Mouse (Mus musculus) embryonic facial prominence, embryonic 15.5 days (tissue): ENCODE measurements at regions not wholly inside any gene's neighbourhood (a gene's known extent, or its start where the extent isn't known, plus 50 kb on each side); places are given as distances from the start of the nearest gene placed in this dataset.

Source experiments
- ATAC-seq: fragments of 200-750 bp; cut with Nextera tagmentation; 2 replicates; pipeline ENCODE4 v1.8.0; 2017; ENCODE audit warnings: low read depth, moderate TSS enrichment; ENCODE audit not compliant: insufficient number of reproducible peaks, low FRiP score, low TSS enrichment
- H3K27ac ChIP-seq: fragments of 300-500 bp; sonication (generic); replicated peaks from 2 replicates; pipeline ENCODE4 v1.5.1; 2015; ENCODE audit warnings: mild to moderate bottlenecking, inconsistent platforms
- H3K27me3 ChIP-seq: fragments of 300-500 bp; sonication (generic); 2 replicates; pipeline ENCODE4 v1.6.1; 2015; ENCODE audit warnings: inconsistent platforms
- H3K36me3 ChIP-seq: fragments of 300-500 bp; sonication (generic); 2 replicates; pipeline ENCODE4 v1.6.1; 2015; ENCODE audit warnings: mild to moderate bottlenecking, inconsistent platforms
- H3K4me1 ChIP-seq: fragments of 300-500 bp; sonication (generic); 2 replicates; pipeline ENCODE4 v1.6.1; 2015; ENCODE audit warnings: inconsistent platforms
- H3K4me2 ChIP-seq: fragments of 300-500 bp; sonication (generic); replicated peaks from 2 replicates; pipeline ENCODE4 v1.6.1; 2015; ENCODE audit warnings: mild to moderate bottlenecking, inconsistent platforms
- H3K4me3 ChIP-seq: fragments of 300-500 bp; sonication (generic); replicated peaks from 2 replicates; pipeline ENCODE4 v1.5.1; 2015; ENCODE audit warnings: mild to moderate bottlenecking, inconsistent platforms
- H3K9ac ChIP-seq: fragments of 300-500 bp; sonication (generic); 2 replicates; pipeline ENCODE4 v1.6.1; 2015; ENCODE audit warnings: inconsistent platforms
- H3K9me3 ChIP-seq: fragments of 300-500 bp; sonication (generic); replicated peaks from 2 replicates; pipeline ENCODE4 v1.6.1; 2016; ENCODE audit warnings: inconsistent platforms
- WGBS: fragments of 180-500 bp; shearing (Covaris S2); methylation state at CpG from one replicate; pipeline ENCODE4 v1.1.7; 2015; 5-methylcytosine and 5-hydroxymethylcytosine counted together

GRCm38 (mm10) chr11:7944373-7944772 is 720.0 kb downstream of the Tns3 start:
- no peaks in the 10 kb centered on the region for H3K9me3 ChIP-seq
- 85% methylated on average over 4 of the region's 4 CpGs for WGBS
- no peaks in the 10 kb centered on the region for H3K4me1 ChIP-seq
- no peak overlapping the region for H3K9ac ChIP-seq
- no peak for ATAC-seq
- H3K4me2 ChIP-seq: no peak overlapping the region
- H3K27ac ChIP-seq: no peak overlapping the region
- H3K27me3 ChIP-seq: no peaks in the 10 kb centered on the region
- no peak overlapping the region for H3K4me3 ChIP-seq
- H3K36me3 ChIP-seq: no peaks in the 10 kb centered on the region

- Histone ChIP-seq H3K36me3 (no peaks in the 10 kb centered on the region), H3K4me2 (no peak overlapping the region), H3K27ac (no peak overlapping the region), H3K27me3 (no peaks in the 10 kb centered on the region), H3K4me1 (no peaks in the 10 kb centered on the region), H3K9me3 (no peaks in the 10 kb centered on the region), H3K9ac (no peak overlapping the region), H3K4me3 (no peak overlapping the region)
- WGBS: 73% methylated on average over 3 of the region's 3 CpGs
- no peak for ATAC-seq
Observed at GRCm38 (mm10) chr11:7933611-7934010, 719.9 kb upstream of the Igfbp3 start.

- Histone ChIP-seq H3K9ac (no peak overlapping the region), H3K4me2 (no peak overlapping the region), H3K9me3 (0 out of 2 replicates have a peak, but pooled peaks cover under 1% of the 10 kb centered on the region), H3K4me1 (no peaks in the 10 kb centered on the region), H3K27me3 (no peaks in the 10 kb centered on the region), H3K27ac (no peak overlapping the region), H3K4me3 (no peak overlapping the region), H3K36me3 (no peaks in the 10 kb centered on the region)
- 92% methylated on average over 5 of the region's 5 CpGs for WGBS
- no peak for ATAC-seq
Observed at GRCm38 (mm10) chr11:7932638-7933037, 718.9 kb upstream of the Igfbp3 start.

GRCm38 (mm10) chr11:7931064-7931797 is 717.5 kb upstream of the Igfbp3 start:
- 84% methylated on average over 3 of the region's 3 CpGs for WGBS
- Histone ChIP-seq H3K4me3 (no peak overlapping the region), H3K4me2 (no peak overlapping the region), H3K4me1 (no peaks in the 10 kb centered on the region), H3K9ac (no peak overlapping the region), H3K27ac (no peak overlapping the region), H3K27me3 (no peaks in the 10 kb centered on the region), H3K9me3 (0 out of 2 replicates have a peak, but pooled peaks cover 3% of the 10 kb centered on the region), H3K36me3 (no peaks in the 10 kb centered on the region)
- ATAC-seq: no peak

- no peak overlapping the region for H3K4me2 ChIP-seq
- 0 out of 2 replicates have a peak, but pooled peaks cover 3% of the 10 kb centered on the region for H3K9me3 ChIP-seq
- H3K27ac ChIP-seq: no peak overlapping the region
- no peak overlapping the region for H3K4me3 ChIP-seq
- no peak for ATAC-seq
- H3K4me1 ChIP-seq: no peaks in the 10 kb centered on the region
- H3K27me3 ChIP-seq: no peaks in the 10 kb centered on the region
- no peak overlapping the region for H3K9ac ChIP-seq
- no peaks in the 10 kb centered on the region for H3K36me3 ChIP-seq
Observed at GRCm38 (mm10) chr11:7927676-7928075, 714.0 kb upstream of the Igfbp3 start.

- Histone ChIP-seq H3K36me3 (no peaks in the 10 kb centered on the region), H3K9ac (no peak overlapping the region), H3K4me1 (no peaks in the 10 kb centered on the region), H3K27ac (no peak overlapping the region), H3K4me3 (no peak overlapping the region), H3K4me2 (no peak overlapping the region), H3K27me3 (no peaks in the 10 kb centered on the region), H3K9me3 (no peaks in the 10 kb centered on the region)
- no peak for ATAC-seq
- WGBS: 58% methylated on average over 3 of the region's 3 CpGs
Observed at GRCm38 (mm10) chr11:7912036-7912435, 698.3 kb upstream of the Igfbp3 start.

- ATAC-seq: no peak
- Histone ChIP-seq H3K27ac (no peak overlapping the region), H3K4me1 (no peaks in the 10 kb centered on the region), H3K9me3 (no peaks in the 10 kb centered on the region), H3K9ac (no peak overlapping the region), H3K4me3 (no peak overlapping the region), H3K27me3 (no peaks in the 10 kb centered on the region), H3K36me3 (no peaks in the 10 kb centered on the region), H3K4me2 (no peak overlapping the region)
Observed at GRCm38 (mm10) chr11:7900266-7900665, 686.5 kb upstream of the Igfbp3 start.

- no peaks in the 10 kb centered on the region for H3K27me3 ChIP-seq
- H3K9me3 ChIP-seq: no peaks in the 10 kb centered on the region
- no peak overlapping the region for H3K27ac ChIP-seq
- H3K9ac ChIP-seq: no peak overlapping the region
- 49% methylated on average over 5 of the region's 5 CpGs for WGBS
- H3K4me2 ChIP-seq: no peak overlapping the region
- no peak for ATAC-seq
- H3K4me1 ChIP-seq: no peaks in the 10 kb centered on the region
- H3K4me3 ChIP-seq: no peak overlapping the region
- H3K36me3 ChIP-seq: no peaks in the 10 kb centered on the region
Observed at GRCm38 (mm10) chr11:7898204-7898603, 684.5 kb upstream of the Igfbp3 start.

- Histone ChIP-seq H3K4me2 (no peak overlapping the region), H3K9ac (no peak overlapping the region), H3K9me3 (no peaks in the 10 kb centered on the region), H3K4me3 (no peak overlapping the region), H3K36me3 (no peaks in the 10 kb centered on the region), H3K27me3 (no peaks in the 10 kb centered on the region), H3K4me1 (no peaks in the 10 kb centered on the region), H3K27ac (no peak overlapping the region)
- no peak for ATAC-seq
- WGBS: 60% methylated on average over 2 of the region's 2 CpGs
Observed at GRCm38 (mm10) chr11:7880506-7880905, 666.8 kb upstream of the Igfbp3 start.

GRCm38 (mm10) chr11:7864116-7864515 is 650.4 kb upstream of the Igfbp3 start:
- no peaks in the 10 kb centered on the region for H3K27me3 ChIP-seq
- WGBS: 56% methylated on average over 3 of the region's 3 CpGs
- ATAC-seq: no peak

GRCm38 (mm10) chr11:7863711-7864110 is 650.0 kb upstream of the Igfbp3 start:
- WGBS: 66% methylated on average over 5 of the region's 5 CpGs
- no peak overlapping the region for H3K27ac ChIP-seq
- H3K9me3 ChIP-seq: no peaks in the 10 kb centered on the region

More at GRCm38 (mm10) chr11:7864116-7864515, 650.4 kb upstream of the Igfbp3 start:
- H3K4me1 ChIP-seq: no peaks in the 10 kb centered on the region
- H3K27ac ChIP-seq: no peak overlapping the region
- no peaks in the 10 kb centered on the region for H3K36me3 ChIP-seq
- no peak overlapping the region for H3K9ac ChIP-seq
- H3K4me2 ChIP-seq: no peak overlapping the region
- H3K9me3 ChIP-seq: no peaks in the 10 kb centered on the region
- no peak overlapping the region for H3K4me3 ChIP-seq

GRCm38 (mm10) chr11:7862547-7862946 is 648.8 kb upstream of the Igfbp3 start:
- H3K9ac ChIP-seq: no peak overlapping the region
- H3K27ac ChIP-seq: no peak overlapping the region
- no peak overlapping the region for H3K4me2 ChIP-seq
- H3K4me1 ChIP-seq: no peaks in the 10 kb centered on the region
- H3K36me3 ChIP-seq: no peaks in the 10 kb centered on the region
- no peak for ATAC-seq
- no peaks in the 10 kb centered on the region for H3K27me3 ChIP-seq
- no peaks in the 10 kb centered on the region for H3K9me3 ChIP-seq
- H3K4me3 ChIP-seq: no peak overlapping the region

More at GRCm38 (mm10) chr11:7863711-7864110, 650.0 kb upstream of the Igfbp3 start:
- no peak overlapping the region for H3K9ac ChIP-seq
- H3K4me1 ChIP-seq: no peaks in the 10 kb centered on the region
- no peak for ATAC-seq
- no peaks in the 10 kb centered on the region for H3K27me3 ChIP-seq
- no peak overlapping the region for H3K4me3 ChIP-seq
- no peak overlapping the region for H3K4me2 ChIP-seq
- H3K36me3 ChIP-seq: no peaks in the 10 kb centered on the region
